Mouse (Mus musculus) brown adipose tissue, adult 24 weeks (tissue): ENCODE data around the gene Gm2001. TPM values are rescaled to one million over a fixed set of nuclear protein-coding genes. Genes with fewer than 3 reads are reported as not detected.
"Not testable (repeated sequence)": the region's sequence is repeated elsewhere in the genome, so short reads cannot be mapped to it uniquely, and the experiment has no call there.

ENCODE experiments used
- H3K27ac ChIP-seq: fragments of 200-500 bp; replicated peaks from 2 replicates; pipeline ENCODE4 v1.5.1; 2012; ENCODE audit warnings: low read depth, mild to moderate bottlenecking, low read length
- H3K4me1 ChIP-seq: fragments of 200-500 bp; 2 replicates; pipeline ENCODE4 v1.6.1; 2012; ENCODE audit warnings: low read length, mixed read lengths; ENCODE audit not compliant: control insufficient read depth, insufficient read depth, insufficient read length
- H3K4me3 ChIP-seq: fragments of 200-500 bp; 2 replicates; pipeline ENCODE4 v1.5.1; 2012; ENCODE audit warnings: low read depth, mild to moderate bottlenecking, low read length, moderate library complexity; ENCODE audit not compliant: insufficient read depth
- polyA plus RNA-seq: library from polyadenylated mRNA; stranded (reverse); fragments of >200 nt; gene quantifications from 2 replicates; pipeline ENCODE4 v1.2.4, GENCODE M21; 2012; ENCODE audit not compliant: missing spikeins, insufficient read depth, insufficient read length

The Gm2001 gene
- not detected in 2 replicates for polyA plus RNA-seq

DNA sequence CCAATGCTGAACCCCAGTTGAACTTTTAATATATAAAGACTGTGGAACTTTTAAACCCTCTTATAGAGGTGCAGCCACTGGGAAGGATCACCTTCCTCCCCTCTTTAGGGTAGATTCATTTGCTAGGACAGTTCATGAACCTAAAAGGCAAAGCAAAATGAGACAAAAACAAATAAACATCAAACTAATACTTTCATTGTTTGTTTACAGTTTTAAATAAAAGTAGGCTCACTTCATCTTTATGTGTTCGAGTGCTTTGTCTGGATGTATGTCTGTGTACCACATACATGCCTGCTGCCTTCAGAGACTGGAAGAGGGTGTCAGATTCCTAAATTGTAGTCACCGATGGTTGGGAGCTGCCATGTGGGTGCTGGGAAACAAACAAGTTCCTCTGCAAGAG, at the start of gene Gm2001:
Gene Gm2001, minus strand, starts transcription at position 101 of the 400 bp plus-strand sequence.
- H3K4me3 ChIP-seq, H3K27ac ChIP-seq, H3K4me1 ChIP-seq: not testable (repeated sequence)

DNA sequence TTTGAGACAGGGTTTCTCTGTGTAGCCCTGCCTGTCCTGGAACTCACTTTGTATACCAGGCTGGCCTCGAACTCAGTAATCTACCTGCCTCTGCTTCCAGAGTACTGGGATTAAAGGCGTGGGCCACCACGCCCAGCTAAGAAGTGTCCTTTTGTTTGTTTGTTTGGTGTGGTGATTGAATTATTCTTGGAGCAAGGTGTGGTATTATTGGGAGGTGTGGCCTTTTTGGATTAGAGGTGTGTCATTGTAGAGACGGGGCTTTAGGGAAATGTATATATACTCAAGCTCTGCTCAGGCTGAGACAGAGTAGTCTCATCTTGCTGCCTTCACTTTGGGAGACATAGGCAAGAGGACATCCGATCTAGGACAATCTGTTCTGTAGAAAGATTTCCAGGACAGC, 31.6 kb upstream of the Gm2001 start, which contains the start of gene Gm2016:
Gene Gm2016, plus strand, starts transcription at position 301 of the 400 bp plus-strand sequence.
- not testable (repeated sequence) for H3K4me1 ChIP-seq, H3K27ac ChIP-seq

DNA sequence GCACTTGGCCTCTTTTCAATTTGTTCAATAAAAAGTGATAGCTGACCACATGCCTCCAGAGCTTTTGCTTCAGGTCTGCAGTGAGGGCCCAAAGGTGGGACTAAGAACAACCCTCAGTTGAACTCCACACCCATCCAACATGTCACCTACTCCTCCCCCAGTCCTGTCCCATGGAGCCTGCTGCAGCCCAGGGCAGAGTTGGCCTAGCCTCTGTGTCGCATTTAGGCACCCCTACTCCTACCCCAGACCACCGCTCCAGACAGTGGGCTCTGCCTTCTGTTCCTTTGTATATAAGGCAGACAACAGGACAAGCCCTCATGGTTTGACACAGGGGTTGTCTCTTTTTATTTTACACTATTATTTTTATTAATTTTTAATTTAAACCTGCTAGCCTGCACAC, 21.9 kb upstream of the Gm2001 start:
- H3K4me3 ChIP-seq, H3K27ac ChIP-seq, H3K4me1 ChIP-seq: not testable (repeated sequence)

More for the DNA sequence above, 31.6 kb upstream of the Gm2001 start, which contains the start of gene Gm2016:
- H3K4me3 ChIP-seq, result not testable (repeated sequence)

DNA sequence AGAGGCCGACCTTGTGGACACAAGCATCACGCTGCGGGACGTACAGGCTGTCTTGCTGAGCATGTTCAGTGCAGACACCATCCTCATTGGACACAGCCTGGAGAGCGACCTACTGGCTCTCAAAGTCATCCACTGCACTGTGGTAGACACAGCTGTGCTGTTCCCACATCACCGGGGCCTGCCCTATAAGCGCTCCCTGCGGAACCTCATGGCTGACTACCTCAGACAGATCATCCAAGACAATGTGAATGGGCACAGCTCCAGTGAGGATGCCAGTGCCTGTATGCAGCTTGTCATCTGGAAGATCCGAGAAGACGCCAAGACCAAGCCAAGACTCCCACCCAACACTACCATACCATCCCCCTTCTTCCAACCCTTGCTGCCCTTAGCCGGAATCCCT, 21.5 kb upstream of the Gm2001 start:
- H3K27ac ChIP-seq, H3K4me3 ChIP-seq, H3K4me1 ChIP-seq: not testable (repeated sequence)

DNA sequence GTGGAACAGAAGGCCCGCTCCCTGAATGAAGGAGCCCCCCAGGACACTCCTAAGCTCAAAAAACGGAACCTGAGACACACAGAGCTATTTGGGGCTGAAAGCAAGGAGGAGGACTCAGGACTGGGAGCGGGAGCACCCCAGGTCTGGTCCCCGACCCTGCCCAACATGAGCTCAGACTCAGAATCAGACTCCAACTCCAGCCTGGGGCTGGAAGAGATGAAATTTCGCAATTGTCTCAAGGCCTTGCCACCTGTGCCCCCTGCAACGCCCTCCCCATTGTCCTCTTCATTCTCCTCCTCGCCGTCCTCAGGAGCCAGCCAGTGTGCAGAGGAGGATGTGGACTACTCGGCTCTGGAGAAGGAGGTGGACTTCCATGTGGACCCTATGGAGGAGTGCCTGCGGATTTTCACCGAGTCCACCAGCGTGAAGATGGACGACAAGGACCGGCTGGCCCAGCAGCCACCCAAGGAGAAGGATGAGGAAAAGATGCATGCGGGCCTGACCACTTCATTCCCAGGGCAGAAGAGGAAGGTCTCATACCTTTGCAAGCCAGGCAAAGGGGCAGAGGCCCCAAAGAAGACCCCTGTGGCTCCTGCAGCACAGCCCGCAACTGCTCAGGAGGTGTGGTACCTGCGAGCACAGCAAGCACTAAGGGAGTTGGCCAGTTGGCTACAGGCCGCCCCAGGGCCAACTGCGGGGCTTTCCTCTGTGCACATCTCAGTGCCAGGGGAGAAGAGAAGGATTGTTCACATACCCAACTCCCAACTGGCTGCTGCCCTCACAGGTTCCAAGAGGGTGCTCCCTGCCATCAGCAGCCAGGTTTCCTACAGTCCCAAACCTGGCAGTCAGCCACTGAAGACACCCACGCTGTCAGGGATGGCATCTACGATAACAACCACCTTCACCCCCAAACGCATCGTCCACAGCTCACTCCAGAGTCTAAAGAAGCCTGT, 19.9 kb upstream of the Gm2001 start:
- H3K27ac ChIP-seq, H3K4me3 ChIP-seq: not testable (repeated sequence)

DNA sequence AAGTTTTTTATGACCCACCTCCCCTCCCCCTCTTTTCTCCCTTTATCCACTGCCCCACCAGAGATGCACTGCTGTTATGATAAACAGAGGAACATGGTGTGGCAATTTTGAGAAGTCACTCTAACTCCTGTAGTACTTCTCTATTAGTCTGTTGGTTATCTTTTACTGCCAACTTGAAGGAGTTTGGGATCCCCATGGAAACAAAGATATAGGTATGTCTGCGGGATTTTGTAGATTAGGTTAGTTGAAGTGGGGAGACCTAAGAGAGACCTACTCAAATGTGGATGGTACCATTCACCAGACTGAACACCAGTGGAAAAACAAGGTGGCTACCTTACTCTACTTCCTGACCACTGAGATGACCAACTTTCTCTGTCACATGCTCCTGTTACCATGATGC, 13.9 kb upstream of the Gm2001 start:
- not testable (repeated sequence) for H3K4me3 ChIP-seq, H3K4me1 ChIP-seq, H3K27ac ChIP-seq

More for the DNA sequence above, 19.9 kb upstream of the Gm2001 start:
- H3K4me1 ChIP-seq, result not testable (repeated sequence)

DNA sequence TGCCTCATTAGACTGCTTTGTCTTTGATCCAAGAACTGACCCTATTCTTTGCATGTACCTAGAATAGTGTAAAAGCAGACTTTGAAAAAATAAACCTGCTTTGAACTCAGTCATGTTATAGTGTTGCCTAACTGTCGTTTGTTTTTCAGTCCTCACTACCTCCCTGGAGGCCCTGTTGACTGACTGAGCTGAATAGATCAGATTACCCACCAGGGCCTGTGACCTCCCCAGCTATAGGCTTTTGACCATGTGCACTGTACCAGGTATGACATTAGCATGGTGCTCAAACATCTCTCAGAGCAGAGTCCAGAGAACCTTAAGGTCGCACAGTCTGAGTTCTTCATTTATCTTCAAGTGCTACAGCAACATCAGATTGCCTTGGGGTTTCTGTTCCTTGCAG, 8.5 kb upstream of the Gm2001 start:
- not testable (repeated sequence) for H3K4me3 ChIP-seq, H3K4me1 ChIP-seq, H3K27ac ChIP-seq

DNA sequence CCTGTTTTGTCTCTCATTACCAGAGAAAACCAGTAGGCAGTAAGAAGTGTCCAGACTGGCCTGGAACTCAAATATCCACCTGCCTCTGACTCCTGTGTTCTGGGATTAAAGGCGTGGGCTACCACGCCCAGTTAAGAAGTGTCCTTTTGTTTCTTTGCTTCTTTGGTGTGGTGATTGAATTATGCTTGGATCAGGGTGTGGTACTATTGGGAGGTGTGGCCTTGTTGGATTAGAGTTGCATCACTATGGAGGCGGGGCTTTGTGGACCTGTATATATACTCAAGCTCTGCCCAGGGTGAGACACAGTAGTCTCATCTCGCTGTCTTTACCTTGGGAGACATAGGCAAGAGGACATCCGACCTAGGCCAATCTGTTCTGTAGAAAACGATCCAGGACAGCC, 25.9 kb downstream of the Gm2001 start, which contains the start of gene BB287469:
Gene BB287469, plus strand, starts transcription at position 301 of the 400 bp plus-strand sequence.
- H3K27ac ChIP-seq, H3K4me1 ChIP-seq, H3K4me3 ChIP-seq: not testable (repeated sequence)

GRCm38 (mm10) chr12:87797971-87798370, 44.2 kb downstream of the Gm2001 start:
- H3K4me3 ChIP-seq, H3K4me1 ChIP-seq, H3K27ac ChIP-seq: not testable (repeated sequence)

DNA sequence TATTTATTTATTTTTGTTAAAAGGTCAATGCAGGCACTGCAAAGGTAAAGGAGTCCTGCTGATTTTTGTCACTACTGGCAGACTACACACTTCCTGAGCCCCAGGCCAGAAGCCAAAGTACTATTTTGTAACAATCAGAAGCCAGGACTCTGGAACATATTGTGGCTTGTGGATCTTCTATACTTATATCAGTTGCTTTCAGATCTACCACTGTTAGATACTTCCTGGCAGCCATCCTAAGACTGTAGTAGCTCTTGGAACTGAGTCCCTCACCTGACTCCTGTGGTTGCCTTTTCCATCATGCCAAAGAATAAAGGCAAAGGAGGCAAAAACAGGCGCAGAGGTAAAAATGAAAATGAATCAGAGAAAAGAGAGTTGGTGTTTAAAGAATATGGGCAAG, 46.9 kb downstream of the Gm2001 start, which contains the start of gene Gm21936:
Gene Gm21936, plus strand, starts transcription at position 301 of the 400 bp plus-strand sequence.
- H3K4me3 ChIP-seq, H3K4me1 ChIP-seq, H3K27ac ChIP-seq: not testable (repeated sequence)

Other genes with a start within 250 kb of the Gm2001 start
- gene Oog1, start 239.7 kb downstream of the Gm2001 start, polyA plus RNA-seq, result not detected in 2 replicates
- not detected in 2 replicates for gene Gm4027, start 223.5 kb downstream of the Gm2001 start, polyA plus RNA-seq
- not detected in 2 replicates for gene Gm16381, start 197.7 kb downstream of the Gm2001 start, polyA plus RNA-seq
- not detected in 2 replicates for gene Gm21319, start 66.6 kb downstream of the Gm2001 start, polyA plus RNA-seq
- gene Gm21936, start 46.8 kb downstream of the Gm2001 start, polyA plus RNA-seq, result not detected in 2 replicates
- not detected in 2 replicates for gene BB287469, start 25.8 kb downstream of the Gm2001 start, polyA plus RNA-seq
- not detected in 2 replicates for gene Gm2016, start 31.7 kb upstream of the Gm2001 start, polyA plus RNA-seq
- gene Gm2022, start 53.0 kb upstream of the Gm2001 start, polyA plus RNA-seq, result not detected in 2 replicates
- not detected in 2 replicates for gene Gm2035, start 77.5 kb upstream of the Gm2001 start, polyA plus RNA-seq
- gene Gm2042, start 111.7 kb upstream of the Gm2001 start, polyA plus RNA-seq, result not detected in 2 replicates
- gene Gm2075, start 169.5 kb upstream of the Gm2001 start, polyA plus RNA-seq, result not detected in 2 replicates
- not detected in 2 replicates for gene Gm6803, start 176.4 kb upstream of the Gm2001 start, polyA plus RNA-seq
- not detected in 2 replicates for gene Gm2056, start 184.7 kb upstream of the Gm2001 start, polyA plus RNA-seq
- gene Gm16368, start 241.4 kb upstream of the Gm2001 start, polyA plus RNA-seq, result not detected in 2 replicates